In genomic region chr14:121108439-121109115, GRCm38 (mm10) we compare ENCODE assay signal across 8 mouse cellular contexts.
DNase-seq lines count a peak whose midpoint lies in the region; ATAC-seq and TF ChIP-seq lines count a peak whose summit lies in the region.

No protein-coding gene starts in this region.

- peaks cover 53% of the 10 kb centered on the region for H3K4me1 ChIP-seq in midbrain, embryonic 10.5 days
- H3K4me1 ChIP-seq in midbrain, postnatal 0 days (ENCODE audit: insufficient read depth, low read length), result no peaks in the 10 kb centered on the region
- H3K4me1 ChIP-seq in heart, postnatal 0 days (ENCODE audit: control insufficient read depth, insufficient read depth), result peaks cover 18% of the 10 kb centered on the region
- H3K4me1 ChIP-seq in limb, embryonic 11.5 days (ENCODE audit: control insufficient read depth, insufficient read depth, low read length), result peaks cover 65% of the 10 kb centered on the region
- peaks cover 26% of the 10 kb centered on the region for H3K4me1 ChIP-seq in neural tube, embryonic 12.5 days

- TF ChIP-seq CTCF in midbrain, postnatal 0 days (IDR thresholded peaks at IDR 0.05), result no peak
- TF ChIP-seq CTCF in heart, postnatal 0 days (IDR thresholded peaks at IDR 0.05; ENCODE audit: low read depth), result no peak

- TF ChIP-seq EP300 in heart, postnatal 0 days (IDR thresholded peaks at IDR 0.05; ENCODE audit: low read depth), result no peak

- H3K9me3 ChIP-seq in midbrain, embryonic 10.5 days (replicated peaks), result no peaks in the 10 kb centered on the region
- H3K9me3 ChIP-seq in midbrain, postnatal 0 days (ENCODE audit: low read length), result no peaks in the 10 kb centered on the region
- H3K9me3 ChIP-seq in heart, postnatal 0 days (replicated peaks; ENCODE audit: control insufficient read depth, low read length), result no peaks in the 10 kb centered on the region
- H3K9me3 ChIP-seq in limb, embryonic 11.5 days (ENCODE audit: control insufficient read depth, low read length), result no peaks in the 10 kb centered on the region
- no peaks in the 10 kb centered on the region for H3K9me3 ChIP-seq in neural tube, embryonic 12.5 days

- no peak overlapping the region for H3K4me3 ChIP-seq in midbrain, embryonic 10.5 days
- H3K4me3 ChIP-seq in midbrain, postnatal 0 days (ENCODE audit: low read depth, low read length), result no peak overlapping the region
- no peak overlapping the region for H3K4me3 ChIP-seq in heart, postnatal 0 days (ENCODE audit: low read depth, low read length)
- H3K4me3 ChIP-seq in limb, embryonic 11.5 days (ENCODE audit: low read depth, low read length), result no peak overlapping the region
- no peak overlapping the region for H3K4me3 ChIP-seq in neural tube, embryonic 12.5 days

- no peak for ATAC-seq in midbrain, postnatal 0 days (ENCODE audit: low FRiP score)
- ATAC-seq in heart, postnatal 0 days (ENCODE audit: insufficient read depth, low read depth), result peak; percentile 56
- peak; percentile 72 for ATAC-seq in limb, embryonic 11.5 days (ENCODE audit: insufficient number of reproducible peaks, low FRiP score, low TSS enrichment, low read depth)
- ATAC-seq in neural tube, embryonic 12.5 days (ENCODE audit: low FRiP score, low read depth), result no peak

- 29% methylated on average over 8 of the region's 8 CpGs for WGBS in midbrain, embryonic 10.5 days
- WGBS in midbrain, postnatal 0 days, result 21% methylated on average over 8 of the region's 8 CpGs
- 14% methylated on average over 8 of the region's 8 CpGs for WGBS in heart, postnatal 0 days
- WGBS in limb, embryonic 11.5 days, result 3% methylated on average over 8 of the region's 8 CpGs
- 6% methylated on average over 8 of the region's 8 CpGs for WGBS in neural tube, embryonic 12.5 days

- no peak for DNase-seq in midbrain, embryonic 10.5 days (ENCODE audit: low spot score)
- no peak for DNase-seq in midbrain, postnatal 0 days (ENCODE audit: low spot score)
- DNase-seq in heart, postnatal 0 days (ENCODE audit: low spot score), result peak; percentile 62
- peak; percentile 67 for DNase-seq in limb, embryonic 11.5 days (ENCODE audit: low spot score)
- no peak for DNase-seq in cerebellum, postnatal 10 days
- DNase-seq in layer of hippocampus, postnatal 25 days (ENCODE audit: extremely low spot score in 1 of 2, low spot score in 1 of 2), result no peak
- no peak for DNase-seq in spleen, postnatal 36 days (ENCODE audit: low spot score in 2 of 2)

- peaks cover 7% of the 10 kb centered on the region; the same call in 1 of the 2 replicates for H3K36me3 ChIP-seq in midbrain, embryonic 10.5 days
- peaks cover 2% of the 10 kb centered on the region; the same call in 1 of the 2 replicates for H3K36me3 ChIP-seq in midbrain, postnatal 0 days (ENCODE audit: insufficient read depth, low read length)
- H3K36me3 ChIP-seq in heart, postnatal 0 days (replicated peaks; ENCODE audit: control insufficient read depth, insufficient read depth, low read length), result 0 out of 2 replicates have a peak, but pooled peaks cover 2% of the 10 kb centered on the region
- H3K36me3 ChIP-seq in limb, embryonic 11.5 days (ENCODE audit: control insufficient read depth, insufficient read depth, low read length), result no peaks in the 10 kb centered on the region; the same call in 1 of the 2 replicates
- no peaks in the 10 kb centered on the region for H3K36me3 ChIP-seq in neural tube, embryonic 12.5 days

- H3K9ac ChIP-seq in midbrain, postnatal 0 days (replicated peaks; ENCODE audit: low read length, poor library complexity, severe bottlenecking), result no peak overlapping the region
- H3K9ac ChIP-seq in heart, postnatal 0 days (replicated peaks; ENCODE audit: low read depth, low read length), result no peak overlapping the region; the same call in 1 of the 2 replicates
- no peak overlapping the region; the same call in 1 of the 2 replicates for H3K9ac ChIP-seq in limb, embryonic 11.5 days (ENCODE audit: low read length)
- H3K9ac ChIP-seq in neural tube, embryonic 12.5 days, result no peak overlapping the region

- H3K4me2 ChIP-seq in midbrain, postnatal 0 days (ENCODE audit: low read depth, low read length, poor library complexity, severe bottlenecking), result no peak overlapping the region
- H3K4me2 ChIP-seq in heart, postnatal 0 days (ENCODE audit: low read depth, low read length), result no peak overlapping the region
- H3K4me2 ChIP-seq in limb, embryonic 11.5 days (ENCODE audit: low read depth, severe bottlenecking), result peak overlapping the region; percentile 27
- peak overlapping the region; percentile 28; the same call in 1 of the 2 replicates for H3K4me2 ChIP-seq in neural tube, embryonic 12.5 days (replicated peaks)

- peak overlapping the region; percentile 71 for H3K27ac ChIP-seq in midbrain, embryonic 10.5 days (replicated peaks)
- H3K27ac ChIP-seq in midbrain, postnatal 0 days (ENCODE audit: low read depth, low read length), result no peak overlapping the region
- peak overlapping the region; percentile 50; the same call in 1 of the 2 replicates for H3K27ac ChIP-seq in heart, postnatal 0 days (ENCODE audit: low read depth)
- H3K27ac ChIP-seq in limb, embryonic 11.5 days (replicated peaks; ENCODE audit: low read depth, low read length), result peak overlapping the region; percentile 92
- no peak overlapping the region for H3K27ac ChIP-seq in neural tube, embryonic 12.5 days

- H3K27me3 ChIP-seq in midbrain, embryonic 10.5 days (ENCODE audit: low read depth, poor library complexity, severe bottlenecking), result no peaks in the 10 kb centered on the region
- H3K27me3 ChIP-seq in midbrain, postnatal 0 days (ENCODE audit: insufficient read depth, low read length), result no peaks in the 10 kb centered on the region
- H3K27me3 ChIP-seq in heart, postnatal 0 days (ENCODE audit: control insufficient read depth, insufficient read depth, low read length), result no peaks in the 10 kb centered on the region
- H3K27me3 ChIP-seq in limb, embryonic 11.5 days (ENCODE audit: control insufficient read depth, insufficient read depth, low read length), result no peaks in the 10 kb centered on the region
- H3K27me3 ChIP-seq in neural tube, embryonic 12.5 days (replicated peaks), result no peaks in the 10 kb centered on the region

Comparison
In these comparisons a context has a peak if more than half of its experiments do, and no peak if none do; other contexts are left out.
1. H3K27ac ChIP-seq: peak in midbrain, embryonic 10.5 days (single experiment), heart, postnatal 0 days (single experiment) and limb, embryonic 11.5 days (single experiment); none in midbrain, postnatal 0 days (single experiment) and neural tube, embryonic 12.5 days (single experiment).
2. DNase-seq: peak in heart, postnatal 0 days (single experiment) and limb, embryonic 11.5 days (single experiment); none in midbrain, embryonic 10.5 days (single experiment), midbrain, postnatal 0 days (single experiment), cerebellum, postnatal 10 days (0 of 2), layer of hippocampus, postnatal 25 days (0 of 2) and spleen, postnatal 36 days (0 of 2).
3. ATAC-seq: peak in heart, postnatal 0 days (single experiment) and limb, embryonic 11.5 days (single experiment); none in midbrain, postnatal 0 days (single experiment) and neural tube, embryonic 12.5 days (single experiment).
4. H3K4me2 ChIP-seq: peak in limb, embryonic 11.5 days (single experiment) and neural tube, embryonic 12.5 days (single experiment); none in midbrain, postnatal 0 days (single experiment) and heart, postnatal 0 days (single experiment).